Mouse (Mus musculus) small intestine, adult 2 months (tissue): Measurements from ENCODE around the gene Papola. TPM values are rescaled to one million over a fixed set of nuclear protein-coding genes. Genes with fewer than 3 reads are reported as not detected.
A peak's percentile ranks its signal among the peaks of the same experiment; 100 is the strongest.

Source experiments
- H3K27ac ChIP-seq: fragments of 200-500 bp; 2 replicates; pipeline ENCODE4 v1.5.1; 2012; ENCODE audit warnings: low read depth, low read length, control low read depth, inconsistent platforms; ENCODE audit not compliant: insufficient read depth
- H3K27me3 ChIP-seq: fragments of 200-500 bp; 2 replicates; pipeline ENCODE4 v1.6.1; 2012; ENCODE audit warnings: mild to moderate bottlenecking, moderate library complexity, low read length, inconsistent platforms; ENCODE audit not compliant: control insufficient read depth, insufficient read depth
- H3K36me3 ChIP-seq: fragments of 200-500 bp; 2 replicates; pipeline ENCODE4 v1.6.1; 2012; ENCODE audit warnings: mild to moderate bottlenecking, low read length, control low read depth, inconsistent platforms; ENCODE audit not compliant: control insufficient read depth, insufficient read depth
- H3K4me1 ChIP-seq: fragments of 200-500 bp; 2 replicates; pipeline ENCODE4 v1.6.1; 2012; ENCODE audit warnings: low read length, inconsistent platforms, mixed read lengths; ENCODE audit not compliant: control insufficient read depth, insufficient read depth, insufficient read length
- H3K4me3 ChIP-seq: fragments of 200-500 bp; 2 replicates; pipeline ENCODE4 v1.5.1; 2012; ENCODE audit warnings: low read depth, mild to moderate bottlenecking, control low read depth, inconsistent platforms, low read length, moderate library complexity
- CTCF ChIP-seq: fragments of 200-500 bp; IDR thresholded peaks from 2 replicates; pipeline ENCODE4 v1.5.1; 2012; ENCODE audit warnings: low read depth, mild to moderate bottlenecking, control low read depth, inconsistent platforms, low read length, moderate library complexity, mixed read lengths; ENCODE audit not compliant: insufficient replicate concordance, insufficient read length; ENCODE audit errors: extremely low read depth
- POLR2A ChIP-seq: fragments of 200-500 bp; IDR thresholded peaks from 2 replicates; pipeline ENCODE4 v1.6.1; 2012; ENCODE audit warnings: low read depth, mild to moderate bottlenecking, control low read depth, inconsistent platforms, low read length, moderate library complexity
- WGBS: fragments of 180-500 bp; shearing (Covaris S2); methylation state at CpG from one replicate; pipeline ENCODE4 v1.1.7; 2018; 5-methylcytosine and 5-hydroxymethylcytosine counted together
- polyA plus RNA-seq: library from polyadenylated mRNA; depleted of rRNA; stranded (reverse); fragments of >200 nt; gene quantifications from 2 replicates; pipeline ENCODE4 v1.2.3, GENCODE M21; 2012; rRNA removed

Papola gene
- polyA plus RNA-seq, 1 experiment, result 61.3 TPM

GRCm38 (mm10) chr12:105873283-105873682, 88.8 kb downstream of the Papola start:
- Histone ChIP-seq H3K4me1 (peaks cover 4% of the 10 kb centered on the region; the same call in 1 of the 2 replicates), H3K27me3 (no peaks in the 10 kb centered on the region), H3K4me3 (no peak overlapping the region), H3K27ac (no peak overlapping the region), H3K36me3 (no peaks in the 10 kb centered on the region)
- TF ChIP-seq POLR2A (no peak), CTCF (peak; percentile 36; the same call in 1 of the 2 replicates)
- 53% methylated on average over 2 of the region's 2 CpGs for WGBS

GRCm38 (mm10) chr12:105875112-105875511, 90.6 kb downstream of the Papola start:
- TF ChIP-seq CTCF (no peak), POLR2A (no peak)
- WGBS, result 28% methylated on average over 17 of the region's 17 CpGs

GRCm38 (mm10) chr12:105876521-105876920, 92.0 kb downstream of the Papola start:
- H3K4me3 ChIP-seq, result no peak overlapping the region
- TF ChIP-seq CTCF (no peak), POLR2A (no peak)
- no peak overlapping the region for H3K27ac ChIP-seq
- WGBS, result 47% methylated on average over 11 of the region's 11 CpGs
- H3K4me1 ChIP-seq, result no peaks in the 10 kb centered on the region
- no peaks in the 10 kb centered on the region for H3K27me3 ChIP-seq
- no peaks in the 10 kb centered on the region for H3K36me3 ChIP-seq

More at GRCm38 (mm10) chr12:105875112-105875511, 90.6 kb downstream of the Papola start:
- no peaks in the 10 kb centered on the region for H3K4me1 ChIP-seq
- H3K27me3 ChIP-seq, result no peaks in the 10 kb centered on the region
- H3K36me3 ChIP-seq, result no peaks in the 10 kb centered on the region
- H3K4me3 ChIP-seq, result no peak overlapping the region
- no peak overlapping the region for H3K27ac ChIP-seq

GRCm38 (mm10) chr12:105876931-105877330, 92.4 kb downstream of the Papola start:
- Histone ChIP-seq H3K27me3 (no peaks in the 10 kb centered on the region), H3K4me3 (no peak overlapping the region), H3K36me3 (no peaks in the 10 kb centered on the region), H3K27ac (no peak overlapping the region), H3K4me1 (no peaks in the 10 kb centered on the region)
- TF ChIP-seq CTCF (no peak), POLR2A (no peak)
- 64% methylated on average over 13 of the region's 13 CpGs for WGBS

- no peaks in the 10 kb centered on the region for H3K4me1 ChIP-seq
- H3K27ac ChIP-seq, result no peak overlapping the region
- 89% methylated on average over 5 of the region's 5 CpGs for WGBS
- no peaks in the 10 kb centered on the region for H3K36me3 ChIP-seq
- no peak overlapping the region for H3K4me3 ChIP-seq
- TF ChIP-seq POLR2A, result no peak
- TF ChIP-seq CTCF, result no peak
- H3K27me3 ChIP-seq, result no peaks in the 10 kb centered on the region
These were observed 94.3 kb downstream of the Papola start for GRCm38 (mm10) chr12:105878746-105879145.

- 76% methylated on average over 12 of the region's 12 CpGs for WGBS
- TF ChIP-seq POLR2A (no peak), CTCF (no peak)
- no peaks in the 10 kb centered on the region for H3K27me3 ChIP-seq
- H3K36me3 ChIP-seq, result no peaks in the 10 kb centered on the region
- H3K4me3 ChIP-seq, result no peak overlapping the region
- H3K27ac ChIP-seq, result no peak overlapping the region
- no peaks in the 10 kb centered on the region for H3K4me1 ChIP-seq
These were observed 99.5 kb downstream of the Papola start for GRCm38 (mm10) chr12:105883799-105884514.

GRCm38 (mm10) chr12:105884515-105885323, 100.2 kb downstream of the Papola start:
- Histone ChIP-seq H3K27me3 (no peaks in the 10 kb centered on the region), H3K27ac (no peak overlapping the region), H3K4me1 (no peaks in the 10 kb centered on the region), H3K4me3 (no peak overlapping the region), H3K36me3 (no peaks in the 10 kb centered on the region)
- 35% methylated on average over 22 of the region's 22 CpGs for WGBS
- TF ChIP-seq CTCF (no peak), POLR2A (no peak)

Other genes starting within 250 kb of the Papola start
- 3.1 and 8.3 TPM in 2 replicates for gene Bdkrb2, start 221.5 kb upstream of the Papola start, polyA plus RNA-seq
- gene Bdkrb1, start 181.6 kb upstream of the Papola start, polyA plus RNA-seq, result 0.20 and 0.67 TPM in 2 replicates
- gene Gskip, start 99.9 kb upstream of the Papola start, polyA plus RNA-seq, result 5.0 and 11.4 TPM in 2 replicates
- 5.6 and 9.8 TPM in 2 replicates for gene Atg2b, start 99.5 kb upstream of the Papola start, polyA plus RNA-seq
- gene Ak7, start 78.7 kb upstream of the Papola start, polyA plus RNA-seq, result 0.06 and 0.14 TPM in 2 replicates
- 1.4 and 2.5 TPM in 2 replicates for gene Vrk1, start 225.5 kb downstream of the Papola start, polyA plus RNA-seq